Mouse (Mus musculus): ENCODE measurements at regions not wholly inside any gene's neighbourhood (a gene's known extent, or its start where the extent isn't known, plus 50 kb on each side); places are given as distances from the start of the nearest gene placed in this dataset.

DNA sequence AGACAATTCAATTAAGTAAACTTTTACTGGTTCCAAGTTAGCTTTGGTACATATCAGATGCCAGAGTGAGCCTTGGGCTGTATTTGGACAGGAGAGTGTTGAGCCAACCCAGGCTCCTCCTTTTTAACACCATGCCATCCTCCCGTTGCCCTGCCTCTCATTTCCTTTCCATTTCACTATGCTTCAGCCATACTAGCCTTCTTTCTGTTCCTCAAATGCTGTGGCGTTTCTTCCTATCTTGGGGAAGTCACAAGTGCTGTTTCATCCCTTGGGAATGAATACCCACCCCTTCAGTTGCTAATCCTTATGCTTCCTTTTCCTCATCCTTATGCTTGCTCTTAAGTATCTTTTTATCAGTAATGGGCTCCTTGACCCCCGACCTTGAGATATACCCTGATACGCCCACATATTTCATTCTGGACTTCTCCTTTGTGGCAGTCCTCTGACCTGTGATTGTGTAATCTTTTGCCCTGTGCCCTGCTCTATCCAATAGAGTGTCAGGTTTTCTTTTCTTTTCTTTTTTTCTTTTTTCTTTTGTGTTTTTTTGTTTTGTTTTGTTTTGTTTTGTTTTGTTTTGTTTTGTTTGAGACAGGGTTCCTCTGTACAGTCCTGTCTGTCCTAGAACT is 1443.9 kb downstream of the Gsdmc2 start:
- H3K27me3 ChIP-seq (ENCODE audit: control insufficient read depth, insufficient read depth, low read length) = no peaks in the 10 kb centered on the region
- no peak overlapping the region for H3K4me3 ChIP-seq (ENCODE audit: low read depth, low read length)
- no peaks in the 10 kb centered on the region for H3K36me3 ChIP-seq (ENCODE audit: control insufficient read depth, insufficient read depth, low read length)
- ATAC-seq (ENCODE audit: insufficient read depth, low FRiP score, low TSS enrichment) (no peak), DNase-seq (ENCODE audit: low spot score) (no peak)
- H3K4me1 ChIP-seq (ENCODE audit: control insufficient read depth, insufficient read depth, low read length) = no peaks in the 10 kb centered on the region
- no peaks in the 10 kb centered on the region for H3K9me3 ChIP-seq (ENCODE audit: control insufficient read depth, low read length)
- H3K27ac ChIP-seq (ENCODE audit: low read depth, low read length) = no peak overlapping the region
- no peak overlapping the region for H3K4me2 ChIP-seq (ENCODE audit: low read depth)
- H3K9ac ChIP-seq (ENCODE audit: low read length) = no peak overlapping the region
- WGBS = 80% methylated on average over 4 of the region's 4 CpGs

DNA sequence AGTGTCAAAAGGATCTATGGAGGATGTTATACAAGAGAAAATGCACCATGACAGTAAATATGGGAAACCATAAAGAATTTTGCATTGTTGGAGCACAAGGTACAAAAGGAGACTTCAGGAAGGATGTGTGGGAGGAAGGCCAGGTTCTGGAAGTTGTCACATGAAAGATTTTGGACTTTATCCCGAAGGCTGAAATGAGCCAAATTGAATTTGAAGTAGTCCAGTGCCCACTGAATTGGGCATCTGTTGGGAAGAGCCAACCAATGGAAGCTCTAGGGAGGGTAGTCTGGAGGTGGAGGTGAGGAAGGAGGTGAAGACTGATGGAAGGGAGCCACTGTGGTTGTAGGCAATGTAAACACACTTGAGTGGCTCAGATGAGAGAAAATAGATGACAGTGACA is 1445.6 kb downstream of the Gsdmc2 start:
- H3K4me3 ChIP-seq (ENCODE audit: low read depth, low read length) = no peak overlapping the region
- DNase-seq (ENCODE audit: low spot score) (no peak), ATAC-seq (ENCODE audit: insufficient read depth, low FRiP score, low TSS enrichment) (no peak)
- no peaks in the 10 kb centered on the region for H3K4me1 ChIP-seq (ENCODE audit: control insufficient read depth, insufficient read depth, low read length)
- H3K36me3 ChIP-seq (ENCODE audit: control insufficient read depth, insufficient read depth, low read length) = no peaks in the 10 kb centered on the region
- no peaks in the 10 kb centered on the region for H3K27me3 ChIP-seq (ENCODE audit: control insufficient read depth, insufficient read depth, low read length)
- 85% methylated on average over 1 of the region's 1 CpGs for WGBS
- no peak overlapping the region for H3K4me2 ChIP-seq (ENCODE audit: low read depth)
- no peak overlapping the region for H3K9ac ChIP-seq (ENCODE audit: low read length)
- H3K9me3 ChIP-seq (ENCODE audit: control insufficient read depth, low read length) = no peaks in the 10 kb centered on the region
- H3K27ac ChIP-seq (ENCODE audit: low read depth, low read length) = no peak overlapping the region

DNA sequence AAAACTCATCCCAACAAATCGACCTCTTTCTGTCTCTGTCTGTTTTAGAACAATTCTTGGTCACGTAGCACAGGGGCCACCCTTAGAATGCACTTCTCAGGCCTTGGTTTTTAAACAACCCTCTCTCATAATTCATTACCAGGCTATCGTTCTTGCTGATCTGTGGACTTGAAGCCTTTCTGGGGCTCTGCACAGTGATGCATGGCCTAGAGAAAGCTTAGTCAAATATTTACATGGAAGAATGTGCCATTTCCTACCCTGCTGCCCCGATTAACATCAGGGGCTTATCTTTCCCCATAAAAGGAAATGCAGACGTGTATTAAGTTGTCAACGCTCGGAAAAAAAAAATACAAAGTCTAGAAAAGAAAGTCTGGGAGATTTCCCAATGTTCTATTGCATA is 1448.0 kb downstream of the Gsdmc2 start:
- H3K27me3 ChIP-seq (ENCODE audit: control insufficient read depth, insufficient read depth, low read length) = no peaks in the 10 kb centered on the region
- no peaks in the 10 kb centered on the region for H3K36me3 ChIP-seq (ENCODE audit: control insufficient read depth, insufficient read depth, low read length)
- no peak overlapping the region for H3K27ac ChIP-seq (ENCODE audit: low read depth, low read length)
- DNase-seq (ENCODE audit: low spot score) = no peak
- H3K4me3 ChIP-seq (ENCODE audit: low read depth, low read length) = no peak overlapping the region
- no peak overlapping the region for H3K4me2 ChIP-seq (ENCODE audit: low read depth)
- no peak for ATAC-seq (ENCODE audit: insufficient read depth, low FRiP score, low TSS enrichment)
- 84% methylated on average over 7 of the region's 7 CpGs for WGBS
- no peak overlapping the region for H3K9ac ChIP-seq (ENCODE audit: low read length)
- no peaks in the 10 kb centered on the region for H3K9me3 ChIP-seq (ENCODE audit: control insufficient read depth, low read length)
- H3K4me1 ChIP-seq (ENCODE audit: control insufficient read depth, insufficient read depth, low read length) = no peaks in the 10 kb centered on the region

DNA sequence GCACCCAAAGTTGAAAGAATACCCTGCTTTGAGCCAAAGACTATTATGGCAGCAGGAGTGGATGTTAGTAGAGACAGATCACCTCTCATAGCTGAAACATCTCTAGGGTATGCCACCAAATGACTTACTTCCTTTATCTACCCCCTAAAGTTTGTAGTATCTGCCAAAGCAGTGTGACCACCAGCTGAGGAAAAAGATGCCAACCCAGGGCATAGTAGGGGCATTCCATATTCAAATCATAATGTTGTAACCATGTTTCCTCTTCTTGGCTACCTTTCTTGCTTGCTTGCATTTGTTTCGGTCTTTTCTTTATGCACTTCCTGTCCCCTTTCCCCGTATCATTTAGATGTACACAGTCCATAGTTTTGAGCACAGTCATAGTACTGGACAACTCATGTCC is 1449.6 kb downstream of the Gsdmc2 start:
- Histone ChIP-seq H3K4me2 (ENCODE audit: low read depth) (no peak overlapping the region), H3K4me1 (ENCODE audit: control insufficient read depth, insufficient read depth, low read length) (no peaks in the 10 kb centered on the region), H3K27me3 (ENCODE audit: control insufficient read depth, insufficient read depth, low read length) (no peaks in the 10 kb centered on the region), H3K4me3 (ENCODE audit: low read depth, low read length) (no peak overlapping the region), H3K9me3 (ENCODE audit: control insufficient read depth, low read length) (no peaks in the 10 kb centered on the region), H3K36me3 (ENCODE audit: control insufficient read depth, insufficient read depth, low read length) (no peaks in the 10 kb centered on the region), H3K27ac (ENCODE audit: low read depth, low read length) (no peak overlapping the region), H3K9ac (ENCODE audit: low read length) (no peak overlapping the region)
- no peak for ATAC-seq (ENCODE audit: insufficient read depth, low FRiP score, low TSS enrichment)
- 90% methylated on average over 2 of the region's 2 CpGs for WGBS
- DNase-seq (ENCODE audit: low spot score) = no peak

GRCm38 (mm10) chr15:62393416-62393815 is 1451.6 kb downstream of the Gsdmc2 start:
- ATAC-seq (ENCODE audit: insufficient read depth, low FRiP score, low TSS enrichment) (no peak), DNase-seq (ENCODE audit: low spot score) (no peak)
- Histone ChIP-seq H3K9ac (ENCODE audit: low read length) (no peak overlapping the region), H3K9me3 (ENCODE audit: control insufficient read depth, low read length) (no peaks in the 10 kb centered on the region), H3K4me2 (ENCODE audit: low read depth) (no peak overlapping the region), H3K27ac (ENCODE audit: low read depth, low read length) (no peak overlapping the region), H3K27me3 (ENCODE audit: control insufficient read depth, insufficient read depth, low read length) (no peaks in the 10 kb centered on the region), H3K36me3 (ENCODE audit: control insufficient read depth, insufficient read depth, low read length) (no peaks in the 10 kb centered on the region), H3K4me3 (ENCODE audit: low read depth, low read length) (no peak overlapping the region), H3K4me1 (ENCODE audit: control insufficient read depth, insufficient read depth, low read length) (no peaks in the 10 kb centered on the region)
- WGBS = 84% methylated on average over 3 of the region's 3 CpGs

DNA sequence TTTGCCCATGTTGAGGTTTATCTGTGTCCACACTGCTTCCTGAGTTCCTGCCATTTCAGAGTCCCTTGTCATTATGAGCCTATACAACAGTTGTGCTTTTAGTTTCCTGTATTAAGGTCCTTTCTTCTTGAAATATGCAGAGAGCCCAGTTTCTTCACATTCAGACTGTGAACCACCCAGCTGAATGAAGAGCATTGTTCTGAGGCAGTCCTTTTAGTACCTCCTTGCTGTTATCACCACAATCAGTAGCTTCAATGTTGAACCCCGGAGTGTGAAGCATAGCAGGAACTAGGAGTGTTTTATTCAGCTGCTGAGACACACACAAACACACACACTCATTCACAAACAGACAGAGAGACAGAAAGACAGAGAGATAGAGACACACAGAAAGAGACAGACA is 1452.1 kb downstream of the Gsdmc2 start:
- Histone ChIP-seq H3K4me1 (ENCODE audit: control insufficient read depth, insufficient read depth, low read length) (no peaks in the 10 kb centered on the region), H3K9ac (ENCODE audit: low read length) (no peak overlapping the region), H3K9me3 (ENCODE audit: control insufficient read depth, low read length) (no peaks in the 10 kb centered on the region), H3K36me3 (ENCODE audit: control insufficient read depth, insufficient read depth, low read length) (no peaks in the 10 kb centered on the region), H3K4me3 (ENCODE audit: low read depth, low read length) (no peak overlapping the region), H3K4me2 (ENCODE audit: low read depth) (no peak overlapping the region), H3K27me3 (ENCODE audit: control insufficient read depth, insufficient read depth, low read length) (no peaks in the 10 kb centered on the region), H3K27ac (ENCODE audit: low read depth, low read length) (no peak overlapping the region)
- WGBS = 55% methylated on average over 1 of the region's 1 CpGs
- no peak for ATAC-seq (ENCODE audit: insufficient read depth, low FRiP score, low TSS enrichment)
- no peak for DNase-seq (ENCODE audit: low spot score)

DNA sequence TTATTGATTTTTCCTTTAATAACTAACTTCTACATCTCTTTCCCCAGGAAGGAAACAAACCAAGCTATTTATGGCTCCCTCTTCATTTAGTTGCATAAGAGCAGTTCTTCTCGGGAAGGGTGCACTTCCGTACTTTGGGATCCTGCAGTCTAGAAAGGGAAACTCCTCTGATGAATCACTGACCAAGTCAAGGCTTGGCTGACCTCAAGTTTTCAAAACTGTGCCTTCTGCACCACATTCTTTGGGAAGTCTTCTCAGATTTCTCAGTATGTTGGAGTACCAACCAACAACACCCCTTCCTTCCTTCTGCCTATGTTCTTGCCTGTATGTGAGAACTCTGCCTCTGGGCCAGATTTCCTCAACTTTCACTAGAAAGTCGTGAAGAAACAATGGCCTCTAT is 1452.6 kb downstream of the Gsdmc2 start:
- 76% methylated on average over 3 of the region's 3 CpGs for WGBS
- ATAC-seq (ENCODE audit: insufficient read depth, low FRiP score, low TSS enrichment) = no peak

DNA sequence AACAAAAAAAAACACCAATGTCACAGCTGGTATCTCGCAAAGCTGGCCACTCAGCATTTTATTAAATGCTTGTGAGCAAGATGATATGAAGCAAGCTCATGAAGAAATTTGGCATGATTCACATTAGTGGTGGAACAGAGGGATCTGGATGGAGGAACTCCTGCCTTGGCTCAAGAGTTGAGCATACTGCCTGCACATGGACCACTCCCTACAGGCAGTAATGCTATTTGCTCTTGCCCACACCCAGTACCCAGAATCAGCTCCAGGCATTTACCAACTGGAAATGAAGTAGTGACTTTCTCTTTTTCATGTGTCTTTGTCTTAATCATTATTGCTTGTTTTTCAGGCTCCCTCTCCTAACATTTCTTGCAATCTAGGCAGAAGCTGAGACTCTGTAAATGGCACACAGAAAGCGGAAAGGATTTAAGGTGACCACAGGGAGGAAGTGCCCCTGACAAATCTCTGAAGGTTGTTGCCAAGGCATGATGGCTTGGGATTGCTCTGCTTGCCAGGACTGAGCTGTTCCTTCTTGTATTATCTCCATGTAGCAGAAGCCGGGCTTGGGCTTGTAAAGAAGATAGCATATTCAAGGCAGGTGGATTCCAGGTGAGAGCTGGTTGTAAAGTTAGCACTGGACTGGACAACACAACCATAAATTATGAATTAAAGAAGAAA is 1455.4 kb downstream of the Gsdmc2 start:
- 94% methylated on average over 3 of the region's 3 CpGs for WGBS
- Histone ChIP-seq H3K4me1 (ENCODE audit: control insufficient read depth, insufficient read depth, low read length) (no peaks in the 10 kb centered on the region), H3K9ac (ENCODE audit: low read length) (no peak overlapping the region), H3K9me3 (ENCODE audit: control insufficient read depth, low read length) (no peaks in the 10 kb centered on the region), H3K27me3 (ENCODE audit: control insufficient read depth, insufficient read depth, low read length) (no peaks in the 10 kb centered on the region), H3K4me2 (ENCODE audit: low read depth) (no peak overlapping the region), H3K27ac (ENCODE audit: low read depth, low read length) (no peak overlapping the region), H3K36me3 (ENCODE audit: control insufficient read depth, insufficient read depth, low read length) (no peaks in the 10 kb centered on the region), H3K4me3 (ENCODE audit: low read depth, low read length) (no peak overlapping the region)
- DNase-seq (ENCODE audit: low spot score) (no peak), ATAC-seq (ENCODE audit: insufficient read depth, low FRiP score, low TSS enrichment) (no peak)

More for the DNA sequence above, 1452.6 kb downstream of the Gsdmc2 start:
- Histone ChIP-seq H3K4me3 (ENCODE audit: low read depth, low read length) (no peak overlapping the region), H3K9ac (ENCODE audit: low read length) (no peak overlapping the region), H3K27me3 (ENCODE audit: control insufficient read depth, insufficient read depth, low read length) (no peaks in the 10 kb centered on the region), H3K36me3 (ENCODE audit: control insufficient read depth, insufficient read depth, low read length) (no peaks in the 10 kb centered on the region), H3K4me1 (ENCODE audit: control insufficient read depth, insufficient read depth, low read length) (no peaks in the 10 kb centered on the region), H3K4me2 (ENCODE audit: low read depth) (no peak overlapping the region), H3K9me3 (ENCODE audit: control insufficient read depth, low read length) (no peaks in the 10 kb centered on the region), H3K27ac (ENCODE audit: low read depth, low read length) (no peak overlapping the region)
- DNase-seq (ENCODE audit: low spot score) = no peak

GRCm38 (mm10) chr15:62382233-62382632 is 1459.4 kb upstream of the A1bg start:
- no peak overlapping the region for H3K4me2 ChIP-seq (ENCODE audit: low read depth)
- no peaks in the 10 kb centered on the region for H3K4me1 ChIP-seq (ENCODE audit: control insufficient read depth, insufficient read depth, low read length)
- no peak overlapping the region for H3K9ac ChIP-seq (ENCODE audit: low read length)
- H3K9me3 ChIP-seq (ENCODE audit: control insufficient read depth, low read length) = no peaks in the 10 kb centered on the region
- no peaks in the 10 kb centered on the region for H3K27me3 ChIP-seq (ENCODE audit: control insufficient read depth, insufficient read depth, low read length)
- ATAC-seq (ENCODE audit: insufficient read depth, low FRiP score, low TSS enrichment) (no peak), DNase-seq (ENCODE audit: low spot score) (no peak)
- no peak overlapping the region for H3K4me3 ChIP-seq (ENCODE audit: low read depth, low read length)
- H3K36me3 ChIP-seq (ENCODE audit: control insufficient read depth, insufficient read depth, low read length) = no peaks in the 10 kb centered on the region
- WGBS = 92% methylated on average over 2 of the region's 2 CpGs
- no peak overlapping the region for H3K27ac ChIP-seq (ENCODE audit: low read depth, low read length)
